Mouse (Mus musculus) forebrain, embryonic 16.5 days (tissue): ENCODE data around the gene Ssh3. TPM values are rescaled to one million over a fixed set of nuclear protein-coding genes. Genes with fewer than 3 reads are reported as not detected.

Source experiments
- ATAC-seq: fragments of 200-750 bp; cut with Nextera tagmentation; 2 replicates; pipeline ENCODE4 v1.8.0; 2017; ENCODE audit warnings: mild to moderate bottlenecking, moderate library complexity
- H3K27ac ChIP-seq: fragments of 300-500 bp; sonication (generic); 2 replicates; pipeline ENCODE4 v1.5.1; 2014; ENCODE audit warnings: low read length, control low read depth
- H3K27me3 ChIP-seq: fragments of 300-500 bp; sonication (generic); replicated peaks from 2 replicates; pipeline ENCODE4 v1.6.1; 2014; ENCODE audit warnings: low read length; ENCODE audit not compliant: control insufficient read depth, insufficient read depth
- H3K36me3 ChIP-seq: fragments of 300-500 bp; sonication (generic); 2 replicates; pipeline ENCODE4 v1.6.1; 2014; ENCODE audit not compliant: control insufficient read depth, insufficient read depth
- H3K4me1 ChIP-seq: fragments of 300-500 bp; sonication (generic); replicated peaks from 2 replicates; pipeline ENCODE4 v1.6.1; 2014; ENCODE audit warnings: low read length; ENCODE audit not compliant: control insufficient read depth, insufficient read depth
- H3K4me2 ChIP-seq: fragments of 300-500 bp; sonication (generic); 2 replicates; pipeline ENCODE4 v1.6.1; 2014; ENCODE audit warnings: mild to moderate bottlenecking, low read length, control low read depth
- H3K4me3 ChIP-seq: fragments of 300-500 bp; sonication (generic); replicated peaks from 2 replicates; pipeline ENCODE4 v1.5.1; 2014; ENCODE audit warnings: mild to moderate bottlenecking, low read length, control low read depth
- H3K9ac ChIP-seq: fragments of 300-500 bp; sonication (generic); replicated peaks from 2 replicates; pipeline ENCODE4 v1.6.1; 2014; ENCODE audit warnings: low read depth, low read length, control low read depth
- H3K9me3 ChIP-seq: fragments of 300-500 bp; sonication (generic); 2 replicates; pipeline ENCODE4 v1.6.1; 2016; ENCODE audit warnings: low read length; ENCODE audit not compliant: control insufficient read depth
- WGBS: fragments of 180-500 bp; shearing (Covaris S2); extraction: QIAGEN DNeasy Blood & Tissue Kit; methylation state at CpG from one replicate; pipeline ENCODE4 v1.1.7; 2014; 5-methylcytosine and 5-hydroxymethylcytosine counted together
- polyA plus RNA-seq: library from polyadenylated mRNA; unstranded; fragments of >200 nt; fragmentation: Nextera tagmentation; extraction: Ambion mirVana; gene quantifications from 2 replicates; pipeline ENCODE4 v1.2.1, GENCODE M21; 2015

Gene Ssh3
- polyA plus RNA-seq: 7.2 and 11.8 TPM in 2 replicates

DNA sequence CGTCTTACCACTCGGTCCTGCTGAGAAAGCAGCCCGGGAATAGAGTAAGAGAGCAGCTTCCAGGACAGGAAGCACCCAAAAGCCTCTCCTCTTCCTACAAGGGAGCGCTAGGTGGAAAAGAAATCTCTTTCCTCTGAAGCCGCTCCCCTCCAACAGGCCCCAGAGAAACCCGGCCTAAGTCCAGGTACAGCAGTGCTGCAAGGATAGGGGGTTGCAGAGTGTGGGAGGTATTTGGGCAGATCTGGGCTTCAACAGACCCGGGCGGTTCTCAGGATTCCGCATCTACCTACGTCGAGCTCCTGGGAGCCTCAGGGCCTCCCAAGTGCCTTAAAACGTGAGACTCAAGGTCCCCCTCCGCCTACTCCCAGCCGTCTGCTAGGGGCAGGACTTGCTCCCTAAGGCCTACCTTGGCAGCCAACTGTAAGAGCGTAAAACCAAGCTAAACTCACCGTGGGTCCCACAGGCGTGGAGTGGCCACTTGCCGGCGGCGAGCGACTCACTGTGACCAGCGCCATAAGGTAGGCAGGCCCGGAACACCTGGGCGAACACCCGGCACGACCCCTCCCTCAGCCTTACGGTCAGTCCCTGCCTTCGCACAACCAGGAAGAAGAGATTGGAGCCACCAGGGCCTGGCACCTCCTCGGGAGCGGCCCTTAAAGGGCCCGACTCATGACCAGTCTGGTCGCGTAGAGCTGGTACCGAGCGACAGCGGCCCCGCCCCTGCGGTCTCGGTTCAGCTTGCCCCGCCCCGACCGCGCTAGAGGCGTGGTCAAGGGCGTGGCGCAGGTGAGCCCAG lies at the start of gene Ssh3:
TSS of gene Ssh3 (minus strand) at position 615 of the 796 bp plus-strand sequence.
- WGBS: 6% methylated on average over 46 of the region's 46 CpGs

DNA sequence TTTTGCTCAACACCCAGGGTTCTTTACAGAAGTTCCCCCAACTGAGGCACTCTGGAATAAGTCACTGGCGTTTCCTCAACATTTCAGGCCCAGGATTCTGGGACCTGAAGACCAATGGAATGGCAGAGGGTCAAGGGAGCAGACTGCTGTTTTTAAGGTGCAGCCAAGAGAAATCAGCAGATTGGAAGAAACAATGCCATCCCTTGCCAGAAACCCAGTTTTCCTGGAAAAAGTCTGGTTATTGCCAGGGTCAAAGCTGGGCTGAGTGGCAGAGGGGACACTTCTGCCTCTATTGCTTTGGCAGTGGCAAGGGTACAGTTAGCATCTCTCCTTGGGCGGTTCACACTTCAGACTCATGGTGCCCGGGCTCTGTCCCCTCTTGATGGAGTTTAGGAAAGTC lies 48.2 kb upstream of the Ssh3 start:
- Histone ChIP-seq H3K27me3 (no peaks in the 10 kb centered on the region), H3K36me3 (peaks cover 42% of the 10 kb centered on the region), H3K27ac (no peak overlapping the region), H3K4me3 (no peak overlapping the region), H3K9me3 (no peaks in the 10 kb centered on the region), H3K9ac (no peak overlapping the region), H3K4me1 (no peaks in the 10 kb centered on the region), H3K4me2 (no peak overlapping the region)
- no peak for ATAC-seq
- 79% methylated on average over 3 of the region's 3 CpGs for WGBS

More for the DNA sequence above, at the start of gene Ssh3:
- Histone ChIP-seq H3K27ac (no peak within 1 kb of the TSS), H3K9me3 (no peaks in the 10 kb centered on the region), H3K4me3 (peak within 1 kb of the TSS; percentile 34), H3K4me2 (peak within 1 kb of the TSS; percentile 50), H3K36me3 (no peaks in the 10 kb centered on the region), H3K4me1 (0 out of 2 replicates have a peak, but pooled peaks cover 5% of the 10 kb centered on the region), H3K9ac (peak within 1 kb of the TSS; percentile 49), H3K27me3 (peaks cover 9% of the 10 kb centered on the region; the same call in 1 of the 2 replicates)
- ATAC-seq: peak; percentile 49; the same call in 1 of the 2 replicates

DNA sequence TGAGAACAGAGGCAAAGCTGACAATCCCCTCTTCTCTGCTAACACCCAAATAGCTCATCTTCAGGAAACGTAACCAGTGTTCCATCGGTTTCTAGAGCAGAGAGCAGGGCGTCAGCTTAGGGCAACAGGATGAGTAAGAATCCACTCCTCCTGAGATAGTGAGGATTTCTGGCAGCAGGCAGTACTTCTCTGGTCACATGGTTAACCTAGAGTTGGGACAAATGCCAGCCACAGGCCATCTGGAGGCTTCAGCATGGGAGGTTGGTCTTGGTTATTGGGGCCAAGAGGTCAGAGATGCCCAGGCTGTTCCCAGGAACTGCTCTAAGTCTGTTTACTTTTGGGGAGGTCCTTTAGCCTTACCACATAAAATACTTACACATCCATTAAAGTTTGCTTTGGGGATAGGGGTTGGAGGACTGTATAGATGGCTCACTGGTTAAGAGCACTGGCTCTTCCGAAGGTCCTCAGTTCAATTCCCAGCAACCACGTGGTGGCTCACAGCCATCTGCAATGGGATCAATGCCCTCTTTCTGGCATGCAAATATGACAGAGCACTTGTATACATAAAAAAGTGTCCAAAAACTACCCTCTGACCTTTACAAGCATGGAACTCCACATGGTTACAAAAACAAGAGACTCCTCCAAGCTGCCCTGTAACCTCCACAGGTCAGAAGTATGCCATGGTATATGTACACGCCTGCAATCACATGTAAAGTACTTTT lies 46.4 kb upstream of the Ssh3 start:
- 83% methylated on average over 6 of the region's 6 CpGs for WGBS
- Histone ChIP-seq H3K4me3 (no peak overlapping the region), H3K27ac (no peak overlapping the region), H3K4me1 (no peaks in the 10 kb centered on the region), H3K4me2 (no peak overlapping the region), H3K36me3 (peaks cover 27% of the 10 kb centered on the region), H3K9me3 (no peaks in the 10 kb centered on the region), H3K27me3 (no peaks in the 10 kb centered on the region), H3K9ac (no peak overlapping the region)
- no peak for ATAC-seq

DNA sequence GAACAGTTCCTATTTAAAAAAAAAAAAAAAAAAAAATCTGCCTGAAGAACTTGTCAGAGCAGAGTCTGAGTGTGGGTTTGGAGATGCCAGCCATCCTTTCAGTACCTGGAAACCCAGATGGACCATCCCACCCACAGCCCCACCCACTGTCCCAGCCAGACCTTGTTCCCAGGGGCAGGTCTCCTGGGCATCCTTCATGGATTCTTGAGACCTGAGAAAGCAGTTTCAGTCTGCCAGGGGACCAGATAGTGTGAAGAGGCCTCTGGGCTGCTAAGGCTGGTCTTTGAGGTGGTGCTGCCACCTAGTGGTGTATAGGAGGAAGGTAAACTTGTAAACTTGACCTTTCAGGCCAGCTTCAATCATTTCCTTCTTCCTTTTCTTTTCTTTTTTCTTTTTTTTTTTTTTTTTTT lies 40.8 kb upstream of the Ssh3 start:
- no peak overlapping the region for H3K4me2 ChIP-seq
- peak; percentile 23 for ATAC-seq
- H3K36me3 ChIP-seq: 0 out of 2 replicates have a peak, but pooled peaks cover 2% of the 10 kb centered on the region

DNA sequence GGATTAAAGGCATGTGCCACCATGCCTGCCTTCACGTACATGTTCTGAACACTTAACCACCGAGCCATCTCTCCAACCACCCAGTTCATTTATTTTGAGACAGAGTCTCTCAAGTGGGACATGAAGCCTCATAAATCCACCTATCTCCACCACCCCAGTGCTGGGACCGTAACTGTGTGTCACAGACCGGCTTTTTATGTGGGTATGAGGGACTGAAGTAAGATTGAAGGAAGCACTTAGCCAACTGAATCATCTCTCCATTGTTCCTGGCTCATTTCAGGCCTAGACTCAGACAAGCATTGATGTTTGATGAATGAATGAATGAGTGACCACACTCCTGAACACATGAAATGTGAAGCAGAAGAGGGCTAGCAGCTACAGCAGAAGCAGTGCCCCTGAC lies 40.3 kb upstream of the Ssh3 start:
- H3K9ac ChIP-seq: no peak overlapping the region
- H3K4me1 ChIP-seq: peaks cover 19% of the 10 kb centered on the region
- 95% methylated on average over 4 of the region's 4 CpGs for WGBS
- H3K4me2 ChIP-seq: no peak overlapping the region
- 0 out of 2 replicates have a peak, but pooled peaks cover 2% of the 10 kb centered on the region for H3K36me3 ChIP-seq
- no peak overlapping the region for H3K27ac ChIP-seq
- no peaks in the 10 kb centered on the region for H3K27me3 ChIP-seq
- no peak overlapping the region for H3K4me3 ChIP-seq
- no peak for ATAC-seq
- no peaks in the 10 kb centered on the region for H3K9me3 ChIP-seq

More for the DNA sequence above, 40.8 kb upstream of the Ssh3 start:
- Histone ChIP-seq H3K9me3 (no peaks in the 10 kb centered on the region), H3K27me3 (no peaks in the 10 kb centered on the region), H3K4me3 (no peak overlapping the region), H3K27ac (no peak overlapping the region), H3K9ac (no peak overlapping the region), H3K4me1 (peaks cover 14% of the 10 kb centered on the region)

DNA sequence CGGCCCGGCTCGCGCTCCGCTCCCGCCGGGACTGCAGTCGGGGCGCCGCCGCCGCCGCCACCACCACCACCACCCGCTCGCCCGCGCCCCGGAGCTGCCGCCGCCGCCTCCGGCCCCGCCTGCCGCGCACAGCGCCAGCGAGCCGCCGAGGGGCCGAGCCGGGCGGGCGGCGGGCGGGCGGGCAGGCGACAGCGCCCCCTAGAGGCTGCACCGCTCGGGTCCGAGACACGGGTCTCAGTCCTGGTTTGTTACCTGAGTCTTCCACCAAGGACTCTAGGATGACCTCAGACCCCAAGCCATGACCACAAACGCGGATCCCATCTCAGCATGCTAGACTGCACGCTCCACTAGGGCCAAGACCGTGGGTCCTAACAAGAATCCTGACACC lies 37.2 kb upstream of the Ssh3 start, which contains the start of gene Grk2:
TSS of gene Grk2 (minus strand) at position 33 of the 388 bp plus-strand sequence.
- peaks cover 50% of the 10 kb centered on the region for H3K4me1 ChIP-seq
- peak within 1 kb of the TSS; percentile 90 for H3K4me3 ChIP-seq
- ATAC-seq: peak; percentile 70
- peak within 1 kb of the TSS; percentile 60 for H3K27ac ChIP-seq
- H3K9me3 ChIP-seq: no peaks in the 10 kb centered on the region
- no peaks in the 10 kb centered on the region for H3K27me3 ChIP-seq
- peak within 1 kb of the TSS; percentile 98 for H3K9ac ChIP-seq
- peak within 1 kb of the TSS; percentile 93 for H3K4me2 ChIP-seq
- H3K36me3 ChIP-seq: no peaks in the 10 kb centered on the region
- WGBS: 1% methylated on average over 30 of the region's 46 CpGs

DNA sequence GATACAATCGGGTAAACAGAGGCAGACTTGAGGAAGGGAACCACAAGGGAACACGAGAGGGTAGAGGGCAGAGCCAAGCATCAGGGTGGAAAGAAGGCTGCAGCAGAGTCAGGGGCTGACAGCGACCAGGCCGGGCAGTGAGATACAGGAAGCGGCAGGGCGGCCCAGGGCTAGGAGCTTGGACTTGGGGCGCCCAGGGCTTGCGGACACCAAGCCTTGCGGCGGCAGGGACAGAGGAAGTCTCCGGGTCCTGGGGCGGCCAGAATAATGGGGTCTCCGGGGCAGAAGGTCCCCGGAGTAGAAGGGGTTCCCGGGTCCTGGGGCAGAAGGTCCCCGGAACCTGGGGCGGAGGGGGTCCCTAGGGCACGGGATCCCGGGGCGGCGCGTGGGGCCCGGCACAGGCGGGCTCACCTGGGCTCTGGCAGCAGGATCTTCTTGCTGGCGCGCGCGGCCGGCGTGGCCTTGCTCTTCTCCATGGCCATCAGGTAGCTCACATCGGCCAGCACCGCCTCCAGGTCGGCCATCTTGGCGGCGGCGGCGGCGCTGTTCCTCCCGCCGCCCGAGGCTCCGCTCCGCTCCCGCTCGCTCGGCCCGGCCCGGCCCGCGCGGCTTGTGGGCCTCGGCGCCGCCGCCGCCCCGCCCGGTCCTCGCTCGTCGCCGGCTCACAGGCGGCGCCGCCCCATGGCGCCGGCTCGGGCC lies 36.7 kb upstream of the Ssh3 start:
- no peaks in the 10 kb centered on the region for H3K27me3 ChIP-seq
- H3K4me1 ChIP-seq: peaks cover 56% of the 10 kb centered on the region
- peak overlapping the region; percentile 90 for H3K4me3 ChIP-seq
- no peaks in the 10 kb centered on the region for H3K9me3 ChIP-seq
- peak overlapping the region; percentile 98 for H3K9ac ChIP-seq
- no peaks in the 10 kb centered on the region for H3K36me3 ChIP-seq
- H3K27ac ChIP-seq: peak overlapping the region; percentile 60
- peak; percentile 64 for ATAC-seq
- WGBS: 0% methylated on average over 50 of the region's 68 CpGs
- peak overlapping the region; percentile 93 for H3K4me2 ChIP-seq

DNA sequence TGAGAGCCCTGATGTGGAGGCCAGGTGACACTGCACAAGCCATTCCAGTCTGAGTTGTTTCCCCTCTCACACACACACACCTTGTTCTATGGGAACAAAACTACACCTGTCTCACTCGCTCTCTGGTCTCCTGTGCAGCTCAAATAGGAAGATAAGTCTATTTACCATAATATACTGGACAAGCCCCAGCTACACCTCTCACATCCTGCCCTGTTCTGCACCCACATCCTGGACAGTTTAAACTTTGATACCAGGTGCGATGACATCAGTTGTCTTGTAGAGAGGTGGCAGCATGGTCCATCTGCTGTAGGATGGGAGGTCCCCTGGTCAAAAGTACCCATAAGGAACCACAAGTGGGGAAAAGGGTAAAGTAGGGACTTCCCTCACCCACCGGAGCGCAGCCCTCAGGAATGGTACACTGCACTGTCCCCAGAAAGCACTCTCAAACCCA lies 35.9 kb upstream of the Ssh3 start:
- Histone ChIP-seq H3K4me1 (peaks cover 63% of the 10 kb centered on the region), H3K36me3 (no peaks in the 10 kb centered on the region), H3K27me3 (no peaks in the 10 kb centered on the region), H3K4me2 (peak overlapping the region; percentile 93), H3K9me3 (no peaks in the 10 kb centered on the region), H3K27ac (no peak overlapping the region), H3K9ac (peak overlapping the region; percentile 98), H3K4me3 (peak overlapping the region; percentile 90)
- WGBS: 43% methylated on average over 4 of the region's 4 CpGs
- no peak for ATAC-seq
